Mouse (Mus musculus) layer of hippocampus, postnatal 36 days (tissue): ENCODE measurements at regions not wholly inside any gene's neighbourhood (a gene's known extent, or its start where the extent isn't known, plus 50 kb on each side); places are given as distances from the start of the nearest gene placed in this dataset.

Experiments used
- DNase-seq, 2 experiments: peaks; one replicate each; pipeline ENCODE4 v3.0.0; 2022

DNA sequence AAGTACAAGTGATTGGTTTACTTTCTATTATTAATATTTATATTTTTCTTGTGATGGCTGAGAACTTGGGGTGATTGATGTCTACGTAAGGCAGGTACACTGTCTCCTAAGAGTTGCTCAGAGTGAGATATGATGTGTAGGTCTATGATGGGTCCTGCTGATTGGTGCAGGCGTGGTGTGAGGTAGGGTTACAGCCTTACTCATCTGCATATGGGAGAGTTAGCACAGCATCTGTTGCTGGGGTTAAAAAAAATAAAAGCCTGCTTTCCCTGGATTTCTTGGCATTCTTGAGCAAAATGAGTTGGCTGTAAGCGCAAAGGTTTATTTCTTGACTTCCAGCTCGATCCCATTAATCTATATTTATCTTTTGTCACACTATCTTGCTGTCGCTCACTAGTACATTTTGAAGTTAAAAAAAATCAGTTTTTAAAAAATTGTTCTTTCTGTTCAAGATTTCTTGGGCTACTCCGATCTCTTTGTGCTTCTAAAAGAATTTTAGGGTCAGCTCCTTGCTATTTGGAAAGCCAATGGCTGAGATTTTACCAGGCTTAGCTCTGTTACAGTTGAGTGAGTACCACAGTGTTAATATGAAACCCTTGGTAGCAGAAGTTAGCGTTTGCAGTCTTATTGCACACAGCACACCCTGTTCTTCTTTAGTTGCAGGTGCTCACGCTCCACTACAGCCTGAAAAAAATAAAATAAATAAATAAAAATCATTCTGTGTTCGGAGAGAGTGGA is 482.0 kb downstream of the Plekhb2 start:
- no peak for DNase-seq

DNA sequence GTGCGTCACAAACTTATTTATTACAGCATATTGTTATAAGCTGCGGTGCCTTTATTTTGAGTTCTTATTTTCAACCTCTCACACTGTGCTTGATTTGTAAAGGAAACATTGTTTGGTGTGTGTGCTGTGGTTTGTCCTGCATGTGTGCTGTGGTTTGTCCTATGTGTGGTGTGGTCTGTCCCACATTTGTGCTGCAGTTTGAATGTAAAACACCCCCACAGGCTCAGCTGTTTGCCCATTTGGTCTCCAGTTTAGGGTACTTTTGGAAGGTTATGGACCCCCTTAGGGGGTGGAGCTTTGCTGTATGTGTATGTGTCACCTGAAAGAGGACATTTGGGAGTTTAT is 482.5 kb downstream of the Plekhb2 start:
- DNase-seq = no peak

DNA sequence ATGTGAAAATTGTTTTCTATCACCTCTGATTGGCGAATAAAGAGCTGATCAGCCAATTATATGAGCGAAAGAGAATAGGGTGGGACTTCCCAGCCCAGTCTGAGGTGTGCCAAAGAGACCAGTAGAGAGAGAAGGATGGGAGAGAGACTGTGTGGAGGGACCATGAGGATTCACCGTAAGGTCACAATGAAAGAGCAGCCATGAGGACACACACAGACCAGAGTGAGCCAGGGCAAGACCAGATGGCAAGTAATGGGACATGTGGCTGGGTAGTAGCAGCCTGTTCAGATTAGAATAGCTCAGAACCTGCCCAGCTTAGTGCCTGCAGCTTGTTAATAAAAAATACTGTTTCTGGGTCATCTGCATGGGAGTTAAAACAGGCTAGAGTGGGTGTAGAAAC is 487.9 kb downstream of the Plekhb2 start:
- no peak for DNase-seq

DNA sequence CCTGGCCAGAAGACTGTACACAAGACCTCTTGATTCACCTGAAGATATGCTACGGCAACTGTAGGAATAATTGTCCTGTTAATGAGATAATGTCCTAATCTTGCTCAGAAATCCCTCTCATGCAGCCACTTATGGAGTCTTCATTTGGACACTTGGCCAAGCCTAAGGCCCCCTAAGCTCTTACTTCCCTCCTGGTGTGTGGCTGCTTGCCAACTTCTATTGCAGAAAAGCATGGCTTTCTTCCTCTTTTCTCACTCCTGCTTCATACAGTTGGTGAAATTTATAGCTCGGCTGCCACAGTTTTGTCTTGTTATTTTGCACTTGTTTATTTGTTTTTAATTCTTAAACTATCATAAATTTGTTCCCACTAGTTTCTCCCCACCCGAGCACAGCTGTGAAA is 488.4 kb downstream of the Plekhb2 start:
- no peak for DNase-seq

DNA sequence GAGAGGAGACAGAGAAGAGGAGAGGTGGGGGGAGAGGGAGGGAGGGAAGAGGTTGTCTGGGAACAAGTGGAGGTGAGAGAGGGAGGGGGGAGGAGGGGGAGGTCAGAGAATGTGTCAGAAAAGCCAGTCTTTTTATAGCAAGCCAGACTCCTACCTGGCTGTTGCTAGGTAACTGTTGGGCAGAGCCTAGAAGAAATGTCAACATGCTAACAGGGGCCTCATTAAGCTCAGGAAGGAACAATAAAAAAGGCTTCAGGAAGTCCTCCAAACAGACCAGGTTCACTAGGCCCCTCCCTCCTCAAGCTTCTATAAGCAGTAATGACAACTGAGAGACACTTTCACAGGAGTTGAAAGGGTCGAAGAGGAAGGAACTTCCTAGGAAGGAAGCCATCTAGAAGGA is 494.8 kb downstream of the Plekhb2 start:
- DNase-seq = no peak

DNA sequence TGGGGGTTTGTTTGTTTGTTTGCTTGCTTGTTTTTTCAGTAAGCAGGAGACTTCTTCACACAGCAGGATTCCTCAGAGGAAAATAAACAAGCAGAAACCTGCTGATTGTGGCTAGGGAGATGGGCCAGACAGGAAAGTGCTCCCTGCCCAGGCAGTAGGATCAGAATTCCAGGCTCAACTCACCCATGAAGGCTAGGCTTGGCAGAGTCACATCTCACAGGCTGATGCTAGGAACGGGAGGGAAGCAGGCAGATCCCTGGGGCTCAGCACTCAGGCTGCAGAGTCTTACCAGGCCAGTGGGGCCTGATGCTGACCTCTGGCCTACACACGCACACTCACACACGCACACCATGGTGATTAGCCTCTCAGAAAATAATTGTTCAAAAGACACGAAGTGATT is 498.5 kb downstream of the Plekhb2 start:
- DNase-seq = no peak

DNA sequence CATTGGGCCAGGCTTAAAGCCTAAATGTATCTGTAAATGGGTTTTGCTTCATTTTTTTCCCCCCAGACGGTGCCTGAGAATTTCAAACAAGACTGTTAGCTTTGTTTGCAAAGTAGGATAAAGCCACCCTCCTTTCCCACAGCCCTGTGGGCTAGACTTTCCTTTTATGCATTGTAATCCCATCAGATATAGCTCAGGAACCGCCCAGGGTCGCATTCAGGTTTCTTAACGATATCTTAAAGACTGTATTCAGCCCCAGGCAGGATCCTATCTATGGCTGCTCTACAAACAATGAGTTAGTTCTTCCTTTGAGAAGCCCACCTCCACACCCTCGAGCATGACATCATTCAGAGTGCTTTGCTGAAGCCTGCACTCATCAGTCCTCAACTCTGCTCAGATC is 509.2 kb downstream of the Plekhb2 start:
- DNase-seq = no peak

DNA sequence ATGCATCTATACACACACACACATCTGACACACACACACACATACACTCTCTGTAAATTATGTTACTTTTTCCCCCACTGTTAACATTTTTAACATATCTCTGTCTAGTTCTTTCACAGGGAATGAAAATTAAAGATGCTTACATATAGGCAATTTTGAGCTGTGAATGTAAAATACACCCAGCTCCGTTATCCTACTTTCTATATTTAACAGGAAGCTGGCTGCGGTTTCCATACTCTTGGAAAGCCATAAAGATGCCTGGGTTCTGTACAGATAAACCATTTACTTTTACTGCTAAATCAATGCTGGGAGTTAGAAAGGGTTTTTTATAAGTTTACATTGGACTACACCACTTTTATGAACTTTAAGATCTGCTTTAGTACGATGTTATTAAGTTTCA is 511.7 kb downstream of the Plekhb2 start:
- DNase-seq = no peak

DNA sequence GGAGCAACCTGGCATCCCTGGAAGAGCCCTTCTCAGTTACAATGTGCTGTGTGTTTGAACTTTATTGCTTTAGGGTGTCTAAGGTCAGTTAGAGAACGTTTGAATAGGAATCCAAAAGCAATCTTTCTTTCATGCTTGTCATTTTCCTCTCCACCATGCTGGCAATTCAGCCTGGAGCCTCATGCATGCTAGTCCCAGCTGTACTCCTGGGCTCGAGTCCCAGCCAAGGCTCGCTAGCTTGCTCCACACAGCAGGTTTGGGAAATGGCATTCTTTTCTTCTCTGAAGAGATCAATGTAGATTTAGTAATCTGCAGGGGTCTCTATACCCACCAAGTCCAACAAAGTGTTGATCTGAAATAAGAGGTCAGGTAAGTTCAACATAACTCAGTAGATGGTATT is 513.1 kb downstream of the Plekhb2 start:
- DNase-seq = peak in 1 of 2 experiments; percentile 15

DNA sequence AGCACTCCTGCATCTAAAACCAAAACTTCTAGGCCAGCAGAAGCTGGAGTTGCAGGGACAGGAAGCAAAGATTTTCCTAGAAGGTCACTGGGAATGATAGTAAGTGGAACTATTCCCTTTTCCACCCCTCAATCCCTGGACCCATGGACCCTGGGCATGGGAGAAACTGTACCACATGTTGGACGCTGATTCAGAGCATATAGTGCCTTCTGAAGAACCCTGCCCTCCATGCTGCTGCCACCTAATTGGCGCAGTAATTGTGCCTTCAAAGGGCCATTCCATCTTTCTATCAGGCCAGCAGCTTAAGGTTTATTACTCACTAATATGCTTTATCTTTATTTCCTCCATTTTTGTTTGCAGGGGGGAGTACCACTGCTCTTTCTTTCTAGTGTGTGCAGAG is 516.8 kb downstream of the Plekhb2 start:
- DNase-seq = no peak

DNA sequence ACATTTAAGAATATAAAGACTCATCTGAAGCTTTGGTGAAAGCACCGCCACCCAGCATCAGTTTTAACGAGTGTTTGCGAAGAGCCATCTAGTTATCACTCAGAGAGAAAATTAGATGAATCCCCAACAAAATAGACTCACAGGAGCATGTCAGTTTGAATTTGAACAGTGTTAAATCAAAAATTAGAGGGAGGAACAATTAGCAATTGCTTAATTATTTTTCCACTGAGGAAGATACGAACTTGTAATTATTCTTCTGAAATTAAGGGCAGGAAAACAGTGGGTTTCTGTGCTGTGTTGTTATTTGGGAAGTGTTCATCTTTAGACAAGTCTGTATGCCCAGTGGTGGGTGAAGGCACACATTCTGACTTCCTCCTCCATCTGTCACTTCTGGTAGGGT is 523.0 kb downstream of the Plekhb2 start:
- no peak for DNase-seq

DNA sequence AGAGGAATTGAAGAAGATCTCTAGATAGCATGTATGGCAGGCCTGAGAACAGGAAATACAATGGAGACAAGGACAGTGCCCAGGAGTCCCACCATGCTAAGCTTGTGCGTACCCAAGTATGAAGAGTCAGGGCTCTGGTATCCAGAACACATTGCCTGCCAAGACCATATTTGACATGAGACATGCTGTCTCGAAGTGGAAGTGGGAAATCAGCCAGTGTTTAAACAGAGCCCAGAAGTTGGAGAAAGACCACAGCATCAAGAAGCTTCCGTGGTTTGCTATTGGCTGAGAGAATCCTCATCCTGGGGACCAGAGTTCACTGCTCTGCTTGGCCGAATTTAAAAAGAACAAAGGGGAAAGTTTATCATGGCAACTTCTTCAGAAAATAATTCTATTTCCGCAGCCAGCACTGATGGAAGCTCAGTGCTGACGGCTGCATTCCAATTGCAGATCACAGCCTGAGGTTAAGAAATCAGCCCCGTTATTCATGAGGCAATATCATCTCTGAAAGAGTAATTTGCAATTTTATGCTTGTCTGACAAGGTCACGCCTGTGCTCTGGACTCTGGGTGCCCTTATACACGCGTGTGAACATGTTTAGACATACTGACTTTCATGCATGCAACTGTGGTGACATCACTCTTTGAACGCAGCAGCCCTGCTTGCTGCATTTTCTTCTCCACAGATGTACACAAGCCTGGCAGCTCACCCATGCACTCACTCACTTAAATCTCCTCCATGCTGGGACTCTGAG is 531.0 kb downstream of the Plekhb2 start:
- DNase-seq = no peak

DNA sequence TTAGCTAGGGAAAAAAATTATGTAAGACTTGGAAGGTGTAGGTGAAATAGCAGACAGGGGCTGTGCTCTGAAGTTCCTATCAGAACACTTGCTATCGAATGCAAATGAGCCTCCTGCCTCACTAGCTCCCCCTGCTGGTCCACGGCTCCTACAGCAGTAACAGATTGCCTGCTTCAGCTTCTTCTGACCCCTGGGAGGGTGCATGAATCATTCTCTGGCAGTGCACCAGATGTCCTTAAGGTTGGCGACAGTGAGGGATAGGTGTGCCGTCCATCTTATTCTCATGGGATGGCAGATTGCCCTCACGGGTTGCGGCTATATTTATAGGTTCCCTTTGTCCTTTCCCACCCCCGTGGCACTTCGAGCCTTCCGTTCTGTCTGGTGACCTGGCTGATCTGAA is 535.7 kb downstream of the Plekhb2 start:
- peak; percentile 62 to 70 for DNase-seq

DNA sequence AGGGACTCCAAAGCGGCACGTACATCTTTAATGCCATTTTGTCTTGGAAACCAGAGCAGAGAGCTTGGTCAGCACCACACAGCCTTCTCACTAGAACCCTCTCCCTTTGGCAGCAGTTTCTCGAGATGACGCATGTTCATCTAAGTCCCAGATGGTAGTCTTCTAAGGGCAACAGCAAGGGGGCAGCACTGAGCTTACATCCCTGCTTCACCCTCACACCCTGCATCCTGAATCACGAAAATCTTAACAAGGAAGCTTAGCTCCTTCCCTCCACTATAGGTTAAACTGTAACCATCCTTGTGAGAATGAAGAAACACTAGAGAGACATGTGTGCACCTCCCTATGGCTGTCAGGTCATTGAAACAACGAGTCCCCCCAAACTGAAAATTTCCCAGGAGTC is 538.4 kb downstream of the Plekhb2 start:
- DNase-seq = peak; percentile 37 to 38

DNA sequence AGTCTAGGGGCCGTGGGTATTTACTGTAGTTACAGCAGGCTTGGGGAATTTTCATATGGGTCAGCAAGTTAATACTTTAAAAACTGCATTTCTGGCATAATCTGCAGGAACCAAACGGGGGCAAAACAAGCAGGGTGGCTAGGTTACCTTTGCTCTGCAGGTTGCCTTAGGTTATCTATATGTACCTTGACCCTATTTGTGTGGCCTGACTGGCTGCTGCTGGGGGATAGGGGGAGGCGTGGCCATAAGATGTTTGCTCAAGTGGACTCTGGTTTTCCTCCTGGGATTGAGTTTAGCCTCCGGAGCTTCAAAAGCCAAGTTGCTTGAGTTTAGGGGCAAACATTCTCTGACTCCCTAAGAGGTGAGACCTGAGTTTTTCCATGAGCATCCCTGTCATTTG is 540.6 kb downstream of the Plekhb2 start:
- DNase-seq = no peak

DNA sequence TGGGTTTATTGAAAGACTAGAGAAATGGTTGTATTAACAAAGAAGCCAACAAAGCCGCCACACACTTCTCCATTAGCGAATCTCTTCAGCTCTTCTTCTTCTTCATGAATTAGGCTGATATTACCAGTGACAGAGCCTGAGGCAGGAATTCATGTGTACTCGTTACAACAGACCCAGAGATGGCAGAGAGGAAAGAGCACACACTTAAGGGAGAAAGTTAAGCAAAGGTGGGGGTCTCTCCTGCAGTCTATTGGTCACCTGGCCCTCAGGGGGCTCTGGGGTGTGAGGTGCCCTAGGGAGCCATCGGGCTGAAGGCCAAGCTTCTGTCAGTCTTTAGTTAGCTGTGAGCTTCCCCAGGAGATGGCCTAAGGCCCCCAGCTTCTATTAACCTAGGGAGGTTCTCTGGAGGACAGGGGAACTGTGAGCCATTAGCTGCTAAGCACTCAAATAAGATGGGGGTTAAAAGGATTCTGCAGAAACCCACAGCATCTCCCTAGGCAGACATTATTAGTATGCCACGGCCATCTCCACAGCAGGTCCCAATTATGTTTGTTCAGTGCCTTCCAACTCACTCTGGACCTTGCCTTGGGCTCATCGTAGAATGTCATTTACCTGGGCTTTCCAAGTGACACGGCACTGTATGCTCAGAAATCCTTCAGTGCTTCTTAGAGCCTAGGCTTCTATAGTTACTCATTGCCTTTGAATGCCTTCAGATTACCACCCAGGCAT is 541.2 kb downstream of the Plekhb2 start:
- DNase-seq = no peak

DNA sequence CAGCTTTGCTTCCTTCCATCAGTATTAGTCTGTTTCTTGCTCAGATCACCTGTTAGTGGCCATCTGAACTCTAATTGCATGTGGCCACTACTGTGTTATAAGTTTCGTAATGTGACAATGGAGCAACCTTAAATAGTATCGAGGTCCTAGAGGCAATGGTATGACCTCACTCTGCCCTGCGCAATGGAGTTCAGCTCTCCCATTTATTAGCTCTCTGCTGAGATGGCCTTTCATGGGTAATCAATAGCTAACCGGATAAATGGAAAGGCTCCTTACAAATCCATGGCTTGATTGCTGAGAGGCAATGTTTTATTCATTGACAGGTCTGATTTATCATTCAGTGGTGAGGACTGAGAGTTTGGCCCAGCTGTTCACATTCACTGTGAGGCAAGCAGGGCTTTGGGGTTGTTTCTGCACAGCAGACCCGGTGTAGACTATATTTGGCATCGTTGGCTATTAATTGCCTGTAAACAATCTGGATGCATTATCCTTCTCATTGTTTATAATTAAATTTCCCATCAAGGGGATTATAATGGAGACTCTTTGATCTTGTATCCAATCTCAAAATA is 543.9 kb downstream of the Plekhb2 start:
- no peak for DNase-seq

DNA sequence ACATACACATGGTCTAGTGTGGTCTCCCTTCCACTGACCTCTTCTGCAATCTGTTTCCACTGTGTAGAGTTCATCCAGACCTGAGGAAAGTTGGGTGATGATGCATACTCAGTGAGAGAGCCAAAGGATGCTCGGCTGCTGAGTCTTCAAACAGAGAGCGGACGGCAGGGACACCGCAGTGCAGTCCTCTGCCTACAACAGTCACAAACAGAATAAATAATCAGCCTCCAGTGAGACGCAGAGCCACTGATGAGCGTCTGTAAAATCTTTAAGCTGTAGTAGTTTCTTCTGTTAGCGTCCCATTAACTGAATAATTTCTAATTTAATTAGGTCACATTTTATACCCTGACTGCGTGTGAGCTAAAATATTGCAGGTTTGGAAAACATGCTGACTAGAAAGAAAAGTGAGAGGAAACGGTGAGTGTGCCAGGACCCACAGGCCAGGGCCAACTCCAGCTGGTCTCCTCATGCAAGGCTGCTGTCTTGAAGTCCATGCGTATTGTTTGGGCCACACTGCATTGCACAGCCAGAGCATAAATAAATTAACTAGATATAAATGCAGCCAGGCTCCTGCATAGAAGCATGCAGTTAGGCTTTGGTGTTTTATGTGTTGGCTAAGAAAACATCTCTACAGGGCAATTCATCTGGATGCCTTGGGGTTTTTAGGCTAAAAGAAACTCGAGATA is 551.0 kb downstream of the Plekhb2 start:
- DNase-seq = no peak

DNA sequence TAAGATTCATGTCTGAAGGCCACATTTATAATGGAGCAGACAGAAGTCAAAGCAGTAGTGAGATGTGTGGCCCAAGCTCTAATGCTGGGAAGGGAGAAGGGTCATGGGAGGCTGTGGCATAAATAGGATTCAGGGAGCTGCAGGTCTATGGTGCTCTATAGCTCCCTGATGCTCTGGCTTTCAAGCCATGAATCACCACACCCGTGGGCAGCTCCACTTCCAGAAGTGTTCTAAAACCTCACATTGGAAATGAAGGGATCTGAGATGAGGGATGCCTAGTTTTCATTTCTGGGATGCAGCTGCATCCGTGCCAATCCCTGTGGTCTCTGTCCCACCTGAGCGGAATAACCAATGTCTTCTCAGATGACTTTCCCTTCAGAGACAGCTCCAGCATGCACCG is 553.2 kb downstream of the Plekhb2 start:
- no peak for DNase-seq

DNA sequence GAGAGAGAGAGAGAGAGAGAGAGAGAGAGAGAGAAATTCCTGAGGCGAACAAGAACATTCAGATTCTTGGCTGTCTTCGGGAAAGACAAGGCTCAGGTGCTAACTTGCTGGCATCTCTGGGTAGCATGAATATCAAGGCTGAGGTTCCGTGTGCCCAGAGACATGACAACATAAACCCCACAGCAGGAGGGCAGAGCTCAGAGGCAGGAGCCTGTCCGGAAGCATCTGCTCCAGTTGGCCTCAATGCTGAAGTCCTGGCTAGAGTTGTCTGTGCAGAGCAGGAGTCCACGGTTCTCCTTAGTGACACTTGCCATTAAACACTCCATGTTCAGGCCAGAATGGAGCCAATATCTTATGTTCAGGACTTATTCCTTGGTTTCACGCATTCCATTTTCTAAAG is 555.6 kb downstream of the Plekhb2 start:
- no peak for DNase-seq

DNA sequence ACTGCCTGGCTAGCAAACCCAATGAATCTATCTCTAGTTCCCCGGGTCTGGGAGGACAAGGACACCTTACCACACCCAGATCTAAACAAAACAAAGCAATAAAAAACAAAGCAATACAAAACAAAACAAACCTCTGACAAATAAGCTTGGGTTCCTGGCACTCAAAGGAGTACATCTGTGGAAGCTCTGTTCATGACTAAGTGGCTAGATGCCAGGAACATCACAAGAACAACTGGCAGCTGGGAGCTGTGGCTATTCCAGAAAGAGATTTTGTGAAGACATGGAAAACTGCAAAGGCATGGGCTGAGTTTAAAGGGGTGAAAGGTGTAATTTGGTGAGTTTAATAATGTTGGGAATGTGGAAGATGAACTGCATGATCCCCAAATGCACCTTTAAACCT is 565.9 kb downstream of the Plekhb2 start:
- no peak for DNase-seq

DNA sequence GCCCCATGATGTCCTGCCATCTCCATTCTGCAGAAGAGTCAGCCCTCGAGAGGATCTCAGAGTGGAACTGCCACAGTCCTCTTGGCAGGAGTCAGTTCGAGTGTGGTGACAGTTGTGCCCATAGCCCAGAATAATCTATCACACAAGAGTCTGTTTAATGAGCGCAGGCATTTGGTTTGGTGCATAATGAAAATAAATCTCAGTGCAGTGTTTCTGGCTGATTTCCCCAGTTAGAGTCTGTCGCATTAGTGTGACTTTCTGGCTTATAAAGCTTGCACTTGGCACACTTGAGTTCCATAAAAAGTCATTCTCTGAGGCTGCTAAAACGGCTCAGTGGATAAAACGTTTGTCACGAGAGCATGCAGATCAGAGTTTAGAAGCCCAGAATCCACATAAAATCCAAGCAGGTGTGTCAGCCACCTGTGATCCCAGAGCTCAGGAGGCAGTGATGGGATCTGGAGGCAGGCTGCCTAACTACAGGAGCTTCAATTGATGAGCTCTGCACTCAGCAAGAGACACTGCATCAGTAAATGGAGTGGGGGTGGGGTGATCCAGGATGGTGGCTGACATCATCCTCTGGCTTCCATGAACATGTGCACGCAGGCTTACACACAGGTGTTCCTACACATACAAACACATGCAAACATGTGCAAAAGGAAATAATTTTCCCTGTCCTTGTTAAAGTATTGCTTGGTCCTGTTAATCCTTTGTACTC is 578.5 kb downstream of the Plekhb2 start:
- DNase-seq = peak in 1 of 2 experiments; percentile 18
